Mouse (Mus musculus): ENCODE measurements around the gene Fam149a. TPM values are rescaled to one million over a fixed set of nuclear protein-coding genes. Genes with fewer than 3 reads are reported as not detected.

Gene Fam149a
- polyA plus RNA-seq, 1 experiment from 2014 or later = 9.9 TPM

DNA sequence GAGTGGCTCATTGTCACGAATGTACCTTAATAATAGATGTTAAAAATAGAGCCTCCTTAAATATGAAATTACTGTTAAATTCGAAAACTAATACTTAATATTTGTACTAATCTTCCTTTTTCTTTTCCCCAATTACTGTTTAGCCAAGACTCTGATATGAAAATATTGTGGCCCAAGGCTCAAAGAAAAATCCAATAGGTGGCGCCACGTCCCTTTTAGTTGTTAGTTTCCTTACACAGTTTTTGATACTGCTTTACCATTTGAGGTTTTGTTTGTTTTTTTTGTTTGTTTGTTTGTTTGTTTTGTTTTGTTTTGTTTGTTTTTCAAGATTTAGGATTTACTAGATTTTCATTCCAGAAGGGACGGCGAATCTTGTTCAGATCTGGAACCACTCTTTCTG is 19.8 kb downstream of the Fam149a start:
- Histone ChIP-seq H3K9ac (no peak overlapping the region), H3K27ac (no peak overlapping the region), H3K4me3 (no peak overlapping the region), H3K4me2 (no peak overlapping the region), H3K36me3 (replicated peaks) (no peaks in the 10 kb centered on the region), H3K27me3 (replicated peaks) (no peaks in the 10 kb centered on the region), H3K4me1 (peaks cover 11% of the 10 kb centered on the region), H3K9me3 (no peaks in the 10 kb centered on the region)
- ATAC-seq (replicated peaks) = no peak
- WGBS = 54% methylated on average over 6 of the region's 6 CpGs

DNA sequence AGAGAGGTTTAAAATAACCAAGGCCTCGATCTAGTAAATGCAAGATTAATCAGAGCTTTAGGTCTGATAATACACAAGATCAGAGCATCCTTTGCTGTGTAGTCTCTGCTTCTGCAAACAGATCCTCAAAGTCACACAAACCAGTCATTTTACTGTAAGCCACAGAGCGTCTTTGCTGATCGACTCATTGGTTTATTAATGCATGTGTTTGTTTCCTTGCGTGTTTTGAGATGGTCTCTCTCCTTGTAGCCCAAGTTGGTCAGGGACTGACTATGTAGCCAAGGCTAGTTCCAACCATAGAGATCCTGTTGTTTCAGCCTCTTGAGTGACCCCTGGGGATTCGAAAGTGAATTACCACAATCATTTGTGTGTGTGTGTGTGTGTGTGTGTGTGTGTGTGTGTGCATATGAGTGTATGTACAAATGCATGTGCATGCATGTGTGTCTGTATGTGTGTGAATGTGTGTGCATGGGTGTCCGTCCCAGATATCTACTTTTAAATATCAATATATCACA is 22.9 kb downstream of the Fam149a start:
- peak; percentile 18; the same call in 1 of the 2 replicates for ATAC-seq (replicated peaks)
- H3K27me3 ChIP-seq (replicated peaks) = no peaks in the 10 kb centered on the region
- no peaks in the 10 kb centered on the region for H3K9me3 ChIP-seq
- H3K27ac ChIP-seq = no peak overlapping the region
- WGBS = 85% methylated on average over 6 of the region's 6 CpGs
- no peak overlapping the region for H3K4me3 ChIP-seq
- no peaks in the 10 kb centered on the region for H3K36me3 ChIP-seq (replicated peaks)
- H3K4me2 ChIP-seq = peak overlapping the region; percentile 91
- 0 out of 2 replicates have a peak overlapping the region, but pooled peaks have one; percentile 87 for H3K9ac ChIP-seq
- H3K4me1 ChIP-seq = peaks cover 11% of the 10 kb centered on the region

DNA sequence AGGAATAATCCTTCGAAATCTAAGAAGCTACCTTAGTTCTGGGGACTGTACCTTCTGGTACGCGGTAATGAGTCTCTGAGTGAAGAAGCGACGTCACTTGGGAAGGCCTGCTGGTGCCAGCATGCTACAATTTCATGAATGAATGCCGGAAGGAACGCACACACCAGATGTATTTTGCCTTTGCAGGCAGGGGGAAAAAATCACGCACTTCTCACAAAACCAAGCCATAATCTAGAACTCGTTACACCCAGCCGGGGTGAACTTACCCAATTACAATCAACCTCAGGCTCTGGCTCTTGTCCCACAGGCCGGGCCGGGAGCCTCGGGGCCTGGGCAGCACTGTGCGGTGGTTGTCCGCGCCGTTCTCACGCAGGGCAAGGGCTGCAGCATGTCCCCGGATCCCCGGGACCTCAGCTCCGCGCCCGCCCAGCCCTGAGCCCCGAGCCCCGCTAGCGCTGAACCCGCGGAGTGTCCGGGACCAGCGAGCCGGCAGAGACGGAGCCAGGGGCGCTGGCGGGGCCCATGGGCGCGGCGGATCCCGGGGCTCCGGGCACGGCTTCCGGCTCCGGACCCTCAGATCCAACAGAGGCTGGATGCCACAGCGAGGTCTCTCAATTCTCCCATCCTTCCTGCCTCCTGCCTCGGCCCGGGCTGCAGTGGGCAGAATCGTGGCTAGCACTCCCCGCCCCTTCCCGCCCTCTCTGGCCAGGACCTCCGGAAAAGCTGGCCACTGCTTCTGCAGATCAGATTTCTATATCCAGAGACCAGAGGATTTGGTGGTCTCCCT is 23.8 kb downstream of the Fam149a start:
- WGBS = 3% methylated on average over 49 of the region's 49 CpGs
- Histone ChIP-seq H3K4me1 (peaks cover 11% of the 10 kb centered on the region), H3K9me3 (no peaks in the 10 kb centered on the region), H3K4me2 (peak overlapping the region; percentile 91), H3K9ac (peak overlapping the region; percentile 87), H3K27me3 (replicated peaks) (no peaks in the 10 kb centered on the region), H3K27ac (peak overlapping the region; percentile 66; the same call in 1 of the 2 replicates), H3K4me3 (peak overlapping the region; percentile 72), H3K36me3 (replicated peaks) (no peaks in the 10 kb centered on the region)
- ATAC-seq (replicated peaks) = peak; percentile 91

DNA sequence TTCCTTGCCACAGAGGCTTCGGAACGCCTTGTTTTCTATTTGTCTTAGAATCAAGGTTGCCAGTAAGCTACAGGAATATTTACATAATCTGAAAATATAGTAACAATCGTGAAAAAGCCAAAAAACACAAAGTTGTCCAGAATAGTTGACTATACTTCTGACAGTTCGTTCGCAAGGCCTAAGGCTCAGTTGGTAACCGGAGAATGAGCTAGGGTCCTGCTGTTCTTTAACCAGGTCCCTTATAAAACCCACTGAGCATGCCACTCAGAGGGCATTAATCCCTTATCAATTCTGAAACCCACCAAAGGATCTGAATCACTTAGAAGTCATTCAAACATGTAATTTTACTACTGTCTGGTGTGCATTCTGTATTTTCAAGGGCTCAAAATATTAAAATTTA is 26.3 kb downstream of the Fam149a start:
- peaks cover 11% of the 10 kb centered on the region for H3K4me1 ChIP-seq
- H3K27me3 ChIP-seq (replicated peaks) = no peaks in the 10 kb centered on the region
- ATAC-seq (replicated peaks) = no peak
- H3K9me3 ChIP-seq = no peaks in the 10 kb centered on the region
- no peaks in the 10 kb centered on the region for H3K36me3 ChIP-seq (replicated peaks)
- H3K4me3 ChIP-seq = no peak overlapping the region
- H3K4me2 ChIP-seq = no peak overlapping the region
- no peak overlapping the region for H3K9ac ChIP-seq
- H3K27ac ChIP-seq = no peak overlapping the region
- 82% methylated on average over 6 of the region's 6 CpGs for WGBS

DNA sequence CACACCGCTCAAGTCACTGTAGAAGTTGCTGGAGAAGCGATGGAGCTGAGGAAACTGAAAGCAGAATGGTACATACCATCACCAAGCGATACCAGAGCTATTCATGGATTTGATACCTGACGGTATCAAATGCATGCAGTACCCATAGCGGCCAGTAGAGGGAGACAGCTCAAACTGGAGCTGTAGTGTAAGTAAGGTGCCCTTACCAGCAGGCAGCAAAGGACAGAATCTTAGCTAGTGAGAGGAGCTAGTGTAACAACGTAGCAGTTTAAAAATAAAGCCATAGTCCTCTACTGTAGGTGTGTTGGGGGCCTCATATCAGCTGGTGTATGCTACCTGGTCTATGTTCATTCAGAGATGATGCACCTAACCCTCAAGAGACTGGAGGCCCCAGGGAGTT is 37.1 kb downstream of the Fam149a start:
- Histone ChIP-seq H3K9me3 (no peaks in the 10 kb centered on the region), H3K27me3 (replicated peaks) (no peaks in the 10 kb centered on the region), H3K4me1 (no peaks in the 10 kb centered on the region), H3K36me3 (replicated peaks) (no peaks in the 10 kb centered on the region), H3K4me2 (no peak overlapping the region), H3K4me3 (no peak overlapping the region), H3K27ac (no peak overlapping the region), H3K9ac (no peak overlapping the region)
- 23% methylated on average over 6 of the region's 6 CpGs for WGBS
- ATAC-seq (replicated peaks) = peak; percentile 52

DNA sequence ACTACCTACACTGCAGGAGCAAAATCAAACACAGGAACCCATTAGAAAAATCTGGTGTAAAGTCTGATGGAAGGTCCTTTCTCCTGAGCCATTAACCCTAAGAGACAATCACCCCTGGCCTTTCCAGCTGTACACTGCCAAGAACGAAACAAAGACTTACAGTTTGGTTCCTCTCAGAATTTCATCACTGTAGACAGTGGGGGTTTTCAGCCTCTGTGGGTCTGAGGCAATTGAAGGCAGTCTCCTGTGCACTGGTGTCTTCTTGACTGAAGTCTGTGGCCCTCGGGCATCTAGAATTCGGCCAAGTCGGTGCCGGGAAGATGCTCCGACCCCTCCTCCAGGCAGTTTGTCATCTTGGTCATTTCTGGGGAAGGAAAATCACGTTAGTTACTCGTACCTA is 37.8 kb downstream of the Fam149a start:
- ATAC-seq (replicated peaks) = no peak
- H3K27ac ChIP-seq = no peak overlapping the region
- no peaks in the 10 kb centered on the region for H3K4me1 ChIP-seq
- 93% methylated on average over 8 of the region's 8 CpGs for WGBS
- no peak overlapping the region for H3K4me2 ChIP-seq
- H3K4me3 ChIP-seq = no peak overlapping the region
- no peaks in the 10 kb centered on the region for H3K36me3 ChIP-seq (replicated peaks)
- H3K9me3 ChIP-seq = no peaks in the 10 kb centered on the region
- H3K27me3 ChIP-seq (replicated peaks) = no peaks in the 10 kb centered on the region
- H3K9ac ChIP-seq = no peak overlapping the region

DNA sequence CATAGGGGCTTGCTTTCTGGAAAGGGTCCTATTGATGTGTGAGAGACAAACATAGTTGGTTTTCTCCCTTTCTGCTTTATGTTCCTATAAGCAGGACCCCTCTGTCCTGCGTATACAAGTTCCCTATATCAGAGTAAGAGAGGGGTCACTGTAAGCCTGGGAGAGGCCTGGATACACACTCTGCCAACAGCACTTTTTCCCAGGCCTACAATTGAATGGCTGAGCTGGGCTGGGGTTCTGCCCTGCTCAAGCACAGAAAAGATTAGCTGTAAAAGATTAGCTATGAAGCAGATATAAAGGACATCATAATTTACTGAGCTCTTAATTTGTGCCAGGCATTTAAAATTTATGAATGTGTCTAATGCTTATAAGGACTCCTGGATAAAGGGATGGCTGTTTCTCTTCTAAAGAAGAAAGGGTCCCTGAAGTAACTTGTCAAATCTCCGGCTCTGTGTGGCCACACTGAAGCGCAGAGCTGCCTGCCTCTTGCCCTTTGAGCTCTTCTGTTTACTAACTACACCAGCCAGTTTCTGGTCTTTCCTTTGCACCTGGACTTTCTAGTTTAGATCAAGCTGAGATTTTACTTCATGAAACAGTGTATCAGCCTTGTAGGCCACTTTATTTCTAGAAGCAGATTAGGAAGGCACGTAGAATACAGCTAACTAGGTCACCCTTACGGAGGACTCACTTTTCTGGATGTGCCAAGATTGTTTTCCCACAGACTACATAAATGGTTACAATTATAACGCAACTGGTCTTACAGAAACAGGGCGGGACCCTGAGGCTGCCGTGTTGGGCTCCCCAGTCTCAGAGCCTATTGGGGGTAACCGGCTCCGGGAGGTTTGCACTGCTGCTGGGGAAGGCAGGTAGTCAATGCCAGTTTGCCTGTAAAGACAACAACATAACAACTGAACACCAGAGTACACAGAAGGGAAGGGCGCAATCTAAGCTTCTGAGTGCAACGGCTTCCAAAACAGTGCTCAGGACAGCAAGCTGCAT is 40.2 kb downstream of the Fam149a start:
- H3K9me3 ChIP-seq = no peaks in the 10 kb centered on the region
- ATAC-seq (replicated peaks) = no peak
- H3K27ac ChIP-seq = no peak overlapping the region
- no peaks in the 10 kb centered on the region for H3K27me3 ChIP-seq (replicated peaks)
- H3K9ac ChIP-seq = no peak overlapping the region
- 85% methylated on average over 12 of the region's 12 CpGs for WGBS
- H3K36me3 ChIP-seq (replicated peaks) = no peaks in the 10 kb centered on the region
- no peak overlapping the region for H3K4me2 ChIP-seq
- no peaks in the 10 kb centered on the region for H3K4me1 ChIP-seq
- H3K4me3 ChIP-seq = no peak overlapping the region

DNA sequence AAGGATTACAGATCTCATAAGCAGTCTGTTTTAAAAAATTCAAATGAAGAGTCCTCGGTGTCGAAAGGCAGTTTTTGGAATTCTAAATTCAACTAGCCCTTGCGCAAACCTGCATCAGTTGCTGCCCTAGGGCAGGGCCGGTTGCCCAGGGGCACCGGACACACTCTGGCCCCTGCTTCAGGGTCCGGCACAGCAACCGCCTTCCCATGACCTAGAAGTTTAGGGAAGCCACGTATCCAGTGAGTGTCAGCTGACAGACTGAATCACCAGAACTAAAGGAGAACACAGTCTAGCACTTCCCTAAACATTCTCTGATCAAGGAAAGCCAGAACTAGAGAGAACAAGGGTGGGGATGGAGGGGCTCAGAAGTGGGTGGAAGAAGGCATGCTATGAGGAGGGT is 48.6 kb downstream of the Fam149a start:
- ATAC-seq (replicated peaks) = peak; percentile 57; the same call in 1 of the 2 replicates
- no peaks in the 10 kb centered on the region for H3K9me3 ChIP-seq
- H3K27me3 ChIP-seq (replicated peaks) = 0 out of 2 replicates have a peak, but pooled peaks cover 8% of the 10 kb centered on the region
- WGBS = 2% methylated on average over 8 of the region's 8 CpGs
- no peaks in the 10 kb centered on the region for H3K36me3 ChIP-seq (replicated peaks)
- H3K4me1 ChIP-seq = peaks cover 4% of the 10 kb centered on the region
- peak overlapping the region; percentile 80 for H3K4me2 ChIP-seq
- peak overlapping the region; percentile 54 for H3K4me3 ChIP-seq
- no peak overlapping the region for H3K9ac ChIP-seq
- H3K27ac ChIP-seq = no peak overlapping the region

DNA sequence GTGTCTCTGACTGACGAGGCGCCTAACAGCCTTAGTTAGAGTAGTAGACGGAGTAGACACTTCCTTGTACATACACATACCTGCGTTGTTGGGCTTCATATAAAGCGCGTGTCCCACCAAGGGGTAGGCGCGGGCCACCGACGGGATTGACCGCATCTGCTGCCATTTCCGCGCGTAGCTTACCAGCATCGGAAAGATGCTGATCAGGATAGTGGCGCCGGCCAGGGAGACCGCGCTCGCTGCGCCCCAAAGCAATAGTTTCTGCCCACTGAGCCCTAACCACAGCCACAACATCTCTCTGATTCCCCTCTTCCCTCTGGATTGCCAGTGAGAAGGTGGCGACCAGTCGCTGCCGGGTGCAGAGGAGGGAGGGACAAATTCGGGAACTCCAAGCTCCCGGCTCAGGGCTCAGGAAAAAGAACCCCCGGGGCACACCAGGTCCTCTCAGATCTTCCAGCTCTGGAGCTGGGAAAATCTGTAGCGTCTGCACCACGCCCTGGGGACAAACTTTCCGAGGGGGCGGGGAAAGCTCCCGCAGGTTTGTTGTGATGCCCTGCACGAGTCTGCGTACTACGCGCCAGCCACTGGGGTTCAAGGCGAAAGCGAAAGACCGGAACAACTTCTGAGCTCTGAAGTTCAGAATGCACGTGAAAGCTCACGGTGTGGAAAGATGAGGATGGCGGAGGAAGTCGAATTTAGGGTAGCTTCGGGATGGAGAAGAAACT is 49.2 kb downstream of the Fam149a start, which contains the start of gene Cyp4v3:
Gene Cyp4v3 (minus strand): TSS at position 532 of the 725 bp plus-strand sequence.
- H3K27me3 ChIP-seq (replicated peaks) = 0 out of 2 replicates have a peak, but pooled peaks cover 8% of the 10 kb centered on the region
- peak; percentile 68 for ATAC-seq (replicated peaks)
- under 1% methylated on average over 44 of the region's 44 CpGs for WGBS
- H3K36me3 ChIP-seq (replicated peaks) = no peaks in the 10 kb centered on the region
- H3K4me2 ChIP-seq = peak within 1 kb of the TSS; percentile 80
- H3K9ac ChIP-seq = peak within 1 kb of the TSS; percentile 37
- no peaks in the 10 kb centered on the region for H3K9me3 ChIP-seq
- peak within 1 kb of the TSS; percentile 54 for H3K4me3 ChIP-seq
- peaks cover 4% of the 10 kb centered on the region for H3K4me1 ChIP-seq
- no peak within 1 kb of the TSS for H3K27ac ChIP-seq

DNA sequence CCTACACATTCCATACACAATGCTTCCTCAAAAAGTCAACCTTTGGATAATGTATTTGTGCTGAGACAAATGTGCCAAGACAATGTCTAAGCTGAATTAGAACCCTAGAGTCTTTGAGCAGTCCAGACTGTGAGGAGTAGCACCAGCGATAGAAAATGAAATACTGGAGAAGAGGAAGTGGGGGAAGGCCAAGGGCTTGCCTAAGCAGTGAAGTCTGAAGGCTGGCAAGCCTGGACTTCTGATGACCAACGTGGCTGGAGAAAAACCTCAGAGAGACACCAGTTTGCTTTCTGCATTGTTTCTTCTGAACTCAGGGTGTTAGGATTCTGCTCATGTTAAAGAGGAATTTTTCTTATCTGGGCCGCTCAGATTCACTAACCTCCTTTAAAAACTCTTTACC is 51.2 kb downstream of the Fam149a start:
- 76% methylated on average over 3 of the region's 3 CpGs for WGBS
- no peak for ATAC-seq (replicated peaks)
- 0 out of 2 replicates have a peak, but pooled peaks cover 8% of the 10 kb centered on the region for H3K27me3 ChIP-seq (replicated peaks)
- H3K4me1 ChIP-seq = peaks cover 4% of the 10 kb centered on the region
- H3K9me3 ChIP-seq = no peaks in the 10 kb centered on the region
- H3K4me3 ChIP-seq = no peak overlapping the region
- H3K36me3 ChIP-seq (replicated peaks) = no peaks in the 10 kb centered on the region
- no peak overlapping the region for H3K9ac ChIP-seq
- no peak overlapping the region for H3K27ac ChIP-seq
- H3K4me2 ChIP-seq = no peak overlapping the region

DNA sequence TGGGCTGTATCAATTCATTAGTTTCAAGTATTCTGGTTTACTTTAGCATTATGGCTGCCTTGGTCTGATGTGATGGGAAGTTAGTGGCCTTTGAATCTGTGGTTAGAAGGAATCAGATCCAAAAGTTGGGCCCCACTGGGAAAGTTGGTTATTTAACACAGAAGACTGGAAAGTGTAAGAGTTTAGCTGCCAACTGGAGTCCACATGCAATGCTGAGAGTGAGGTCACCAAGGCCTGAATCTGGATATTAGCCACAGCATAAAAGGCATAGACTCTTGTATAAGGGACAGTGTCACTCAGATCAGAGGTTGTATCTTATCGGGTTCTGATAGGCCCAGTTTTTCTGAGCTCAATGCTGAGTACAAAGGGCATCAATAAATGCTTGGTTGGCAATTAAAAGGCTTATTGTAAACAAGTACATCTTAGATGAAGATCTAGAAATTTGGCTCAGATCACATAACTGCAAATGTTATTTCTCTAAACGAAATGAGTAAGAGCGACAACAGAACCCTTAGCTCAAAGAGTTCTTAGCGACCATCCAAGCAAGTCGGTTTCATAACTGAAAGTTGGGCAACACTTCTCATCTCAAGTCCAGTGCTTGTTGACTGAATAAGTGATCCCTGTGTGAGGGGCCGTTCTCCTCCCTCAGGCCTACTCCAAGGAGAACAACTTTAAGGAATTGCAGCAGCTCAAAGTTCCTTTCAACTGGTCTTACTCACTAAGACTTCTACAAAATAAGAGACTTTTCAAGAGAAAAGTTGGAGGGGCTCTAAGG is 52.7 kb downstream of the Fam149a start:
- Histone ChIP-seq H3K27me3 (replicated peaks) (0 out of 2 replicates have a peak, but pooled peaks cover 8% of the 10 kb centered on the region), H3K9ac (no peak overlapping the region), H3K36me3 (replicated peaks) (no peaks in the 10 kb centered on the region), H3K4me1 (peaks cover 4% of the 10 kb centered on the region), H3K27ac (no peak overlapping the region), H3K9me3 (no peaks in the 10 kb centered on the region), H3K4me2 (no peak overlapping the region), H3K4me3 (no peak overlapping the region)
- 92% methylated on average over 6 of the region's 6 CpGs for WGBS
- ATAC-seq (replicated peaks) = no peak

Data from midbrain, embryonic 15.5 days (tissue).